Comparison of ENCODE assay signal across 13 mouse cellular contexts in the genomic region with DNA sequence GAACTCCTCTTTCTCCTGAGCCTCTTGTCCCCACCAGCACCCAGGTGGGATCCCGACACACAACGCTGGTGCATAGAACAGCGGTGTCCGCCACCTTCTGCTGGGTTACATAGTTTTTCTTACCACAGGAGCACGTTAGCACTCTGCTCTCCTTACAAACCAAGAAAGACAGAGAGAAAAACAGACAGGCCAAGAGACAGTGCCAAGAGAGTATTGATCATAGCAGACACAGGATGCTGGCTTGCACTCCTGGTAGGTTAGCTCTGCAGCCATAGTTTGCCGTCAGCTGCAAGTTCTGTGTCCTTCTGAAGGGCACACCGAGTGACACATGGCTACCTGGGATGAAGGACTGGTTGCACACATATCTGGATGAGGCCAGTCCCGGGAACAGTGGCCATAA. TPM values are rescaled to one million over a fixed set of nuclear protein-coding genes. Genes with fewer than 3 reads are reported as not detected.
A peak's percentile ranks its signal among the peaks of the same experiment; 100 is the strongest.
DNase-seq lines count a peak whose midpoint lies in the region; ATAC-seq and TF ChIP-seq lines count a peak whose summit lies in the region.
"Had no signal": no experiment of that assay in that cellular context is flagged by ENCODE, and none has a peak within 500 bp of the region (broad histone marks: within the 10 kb centered on the region; RNA-seq: fewer than 3 reads in every experiment).

No protein-coding gene starts in this region.

- ATAC-seq in CD4-positive, CD25-positive, alpha-beta regulatory T cell, adult 4 months, result no peak
- ATAC-seq in hindbrain, embryonic 13.5 days (ENCODE audit: low FRiP score), result no peak
- no peak for ATAC-seq in hindbrain, embryonic 14.5 days (ENCODE audit: low FRiP score)
- ATAC-seq in stomach, embryonic 16.5 days (ENCODE audit: insufficient read depth, low FRiP score), result no peak
- ATAC-seq in stomach, postnatal 0 days (ENCODE audit: low FRiP score, low TSS enrichment), result no peak

- WGBS in hindbrain, embryonic 13.5 days, result 94% methylated on average over 8 of the region's 8 CpGs
- 85% methylated on average over 8 of the region's 8 CpGs for WGBS in hindbrain, embryonic 14.5 days
- WGBS in stomach, embryonic 16.5 days, result 79% methylated on average over 8 of the region's 8 CpGs
- 87% methylated on average over 8 of the region's 8 CpGs for WGBS in stomach, postnatal 0 days
- WGBS in small intestine, adult 2 months, result 21% methylated on average over 8 of the region's 8 CpGs

- no peak overlapping the region for H3K4me3 ChIP-seq in hindbrain, embryonic 13.5 days
- H3K4me3 ChIP-seq in hindbrain, embryonic 14.5 days (replicated peaks; ENCODE audit: low read length), result no peak overlapping the region
- H3K4me3 ChIP-seq in stomach, embryonic 16.5 days (replicated peaks; ENCODE audit: low read length), result no peak overlapping the region
- no peak overlapping the region for H3K4me3 ChIP-seq in stomach, postnatal 0 days (ENCODE audit: low read depth, low read length)
- H3K4me3 ChIP-seq in small intestine, adult 2 months (ENCODE audit: low read depth, low read length), result no peak overlapping the region
- H3K4me3 ChIP-seq: hindbrain, embryonic 15.5 days; neural tube, embryonic 12.5 days had no signal

- no peak overlapping the region for H3K9ac ChIP-seq in hindbrain, embryonic 13.5 days
- no peak overlapping the region for H3K9ac ChIP-seq in hindbrain, embryonic 14.5 days
- H3K9ac ChIP-seq in stomach, embryonic 16.5 days (ENCODE audit: low read length), result no peak overlapping the region
- H3K9ac ChIP-seq in stomach, postnatal 0 days (ENCODE audit: low read length), result no peak overlapping the region
- H3K9ac ChIP-seq: hindbrain, embryonic 15.5 days; neural tube, embryonic 12.5 days had no signal

- H3K27ac ChIP-seq in hindbrain, embryonic 13.5 days, result no peak overlapping the region
- H3K27ac ChIP-seq in hindbrain, embryonic 14.5 days, result no peak overlapping the region
- H3K27ac ChIP-seq in stomach, embryonic 16.5 days (ENCODE audit: low read length), result peak overlapping the region; percentile 85; the same call in 1 of the 2 replicates
- H3K27ac ChIP-seq in stomach, postnatal 0 days (replicated peaks), result no peak overlapping the region
- H3K27ac ChIP-seq in small intestine, adult 2 months (ENCODE audit: insufficient read depth, low read depth, low read length), result peak overlapping the region; percentile 81
- H3K27ac ChIP-seq: hindbrain, embryonic 15.5 days; neural tube, embryonic 12.5 days had no signal

- no peak for TF ChIP-seq CTCF in stomach, postnatal 0 days (IDR thresholded peaks at IDR 0.05; ENCODE audit: low read depth)
- TF ChIP-seq CTCF in small intestine, adult 2 months (IDR thresholded peaks at IDR 0.05; ENCODE audit: extremely low read depth, insufficient read length, insufficient replicate concordance, low read depth, low read length), result no peak

- DNase-seq in CD4-positive, CD25-positive, alpha-beta regulatory T cell, adult 2 months (ENCODE audit: low read depth, low spot score), result peak; percentile 11
- DNase-seq in hindbrain, embryonic 14.5 days (ENCODE audit: low spot score), result no peak
- no peak for DNase-seq in stomach, postnatal 0 days (ENCODE audit: low spot score)
- no peak for DNase-seq in urinary bladder, adult 2 months (ENCODE audit: low spot score)
- DNase-seq: gastrocnemius, postnatal 10 days; lung, postnatal 14 days had no signal

- H3K4me2 ChIP-seq in hindbrain, embryonic 13.5 days, result 0 out of 2 replicates have a peak overlapping the region, but pooled peaks have one; percentile 22
- no peak overlapping the region for H3K4me2 ChIP-seq in hindbrain, embryonic 14.5 days (replicated peaks)
- H3K4me2 ChIP-seq in stomach, embryonic 16.5 days (ENCODE audit: low read depth, low read length), result no peak overlapping the region
- no peak overlapping the region for H3K4me2 ChIP-seq in stomach, postnatal 0 days (replicated peaks; ENCODE audit: low read depth)
- H3K4me2 ChIP-seq: midbrain, embryonic 11.5 days had no signal

- no peaks in the 10 kb centered on the region for H3K36me3 ChIP-seq in hindbrain, embryonic 13.5 days
- no peaks in the 10 kb centered on the region for H3K36me3 ChIP-seq in hindbrain, embryonic 14.5 days (replicated peaks; ENCODE audit: control insufficient read depth, insufficient read depth)
- no peaks in the 10 kb centered on the region; the same call in 1 of the 2 replicates for H3K36me3 ChIP-seq in stomach, embryonic 16.5 days (ENCODE audit: control insufficient read depth, insufficient read depth, low read length)
- no peaks in the 10 kb centered on the region for H3K36me3 ChIP-seq in stomach, postnatal 0 days (ENCODE audit: control insufficient read depth, insufficient read depth, low read length)
- H3K36me3 ChIP-seq in small intestine, adult 2 months (ENCODE audit: control insufficient read depth, insufficient read depth, low read length), result no peaks in the 10 kb centered on the region
- H3K36me3 ChIP-seq: hindbrain, embryonic 15.5 days; neural tube, embryonic 12.5 days had no signal

- no peak for TF ChIP-seq EP300 in stomach, postnatal 0 days (optimal IDR thresholded peaks at IDR 0.05)

- H3K9me3 ChIP-seq in hindbrain, embryonic 13.5 days, result no peaks in the 10 kb centered on the region
- 0 out of 2 replicates have a peak, but pooled peaks cover 3% of the 10 kb centered on the region for H3K9me3 ChIP-seq in hindbrain, embryonic 14.5 days (ENCODE audit: control insufficient read depth, low read length)
- H3K9me3 ChIP-seq in stomach, embryonic 16.5 days (replicated peaks; ENCODE audit: control insufficient read depth, low read length), result peaks cover 6% of the 10 kb centered on the region; the same call in 1 of the 2 replicates
- no peaks in the 10 kb centered on the region for H3K9me3 ChIP-seq in stomach, postnatal 0 days (ENCODE audit: control insufficient read depth, low read length)
- H3K9me3 ChIP-seq: hindbrain, embryonic 15.5 days had no signal

- no peaks in the 10 kb centered on the region for H3K27me3 ChIP-seq in hindbrain, embryonic 13.5 days
- no peaks in the 10 kb centered on the region for H3K27me3 ChIP-seq in hindbrain, embryonic 14.5 days (ENCODE audit: control insufficient read depth, insufficient read depth, low read length)
- no peaks in the 10 kb centered on the region for H3K27me3 ChIP-seq in stomach, embryonic 16.5 days (ENCODE audit: control insufficient read depth, insufficient read depth, low read length)
- no peaks in the 10 kb centered on the region for H3K27me3 ChIP-seq in stomach, postnatal 0 days (ENCODE audit: control insufficient read depth, insufficient read depth, low read length)
- H3K27me3 ChIP-seq in small intestine, adult 2 months (ENCODE audit: control insufficient read depth, insufficient read depth, low read length), result no peaks in the 10 kb centered on the region
- H3K27me3 ChIP-seq: hindbrain, embryonic 15.5 days; neural tube, embryonic 12.5 days had no signal

- no peak for TF ChIP-seq POLR2A in small intestine, adult 2 months (IDR thresholded peaks at IDR 0.05; ENCODE audit: low read depth, low read length)

- H3K4me1 ChIP-seq in hindbrain, embryonic 13.5 days (replicated peaks), result peaks cover 23% of the 10 kb centered on the region
- H3K4me1 ChIP-seq in hindbrain, embryonic 14.5 days (replicated peaks; ENCODE audit: control insufficient read depth, insufficient read depth, low read length), result 0 out of 2 replicates have a peak, but pooled peaks cover 7% of the 10 kb centered on the region
- peaks cover 17% of the 10 kb centered on the region for H3K4me1 ChIP-seq in stomach, embryonic 16.5 days (ENCODE audit: control insufficient read depth, insufficient read depth, low read length)
- peaks cover 2% of the 10 kb centered on the region; the same call in 1 of the 2 replicates for H3K4me1 ChIP-seq in stomach, postnatal 0 days (replicated peaks; ENCODE audit: control insufficient read depth, insufficient read depth)
- peaks cover 24% of the 10 kb centered on the region; the same call in 1 of the 2 replicates for H3K4me1 ChIP-seq in small intestine, adult 2 months (ENCODE audit: control insufficient read depth, insufficient read depth, insufficient read length, low read length)

RNA-seq across cellular contexts. Expression of gene Vgll4, which starts 39.1 kb away (rescaled TPM):
- 100 to 1,000 TPM; 171 to 233 TPM for polyA plus RNA-seq in CD4-positive, CD25-positive, alpha-beta regulatory T cell, adult 4 months (2017; shearing (Covaris generic))
- polyA plus RNA-seq in hindbrain, embryonic 13.5 days (2015; fragmentation: Nextera tagmentation; extraction: Ambion mirVana), result 62.4 and 65.9 TPM in 2 replicates
- polyA plus RNA-seq in hindbrain, embryonic 14.5 days (2014; fragmentation: Nextera tagmentation; extraction: Ambion mirVana), result 37.9 and 38.4 TPM in 2 replicates
- 75.1 and 77.1 TPM in 2 replicates for polyA plus RNA-seq in stomach, embryonic 16.5 days (2015; fragmentation: Nextera tagmentation; extraction: Ambion mirVana)
- polyA plus RNA-seq in stomach, postnatal 0 days (2015; fragmentation: Nextera tagmentation; extraction: Ambion mirVana), result 38.5 and 42.1 TPM in 2 replicates
- 35.8 and 48.1 TPM in 2 replicates for polyA plus RNA-seq in small intestine, adult 2 months (2012; rRNA removed)
- 32.1 and 33.7 TPM in 2 replicates for polyA plus RNA-seq in urinary bladder, adult 2 months (2012; rRNA removed)

Comparison
In these comparisons a context has a peak if more than half of its experiments do, and no peak if none do; other contexts are left out.
1. H3K27ac ChIP-seq: peak in stomach, embryonic 16.5 days (single experiment) and small intestine, adult 2 months (single experiment); none in hindbrain, embryonic 13.5 days (single experiment), hindbrain, embryonic 14.5 days (single experiment) and stomach, postnatal 0 days (single experiment).